Mouse (Mus musculus) spleen, postnatal 4 days (tissue): ENCODE data around the gene Gm11992.
A peak's percentile ranks its signal among the peaks of the same experiment; 100 is the strongest.

Experiments
- DNase-seq, 2 experiments: peaks; one replicate each; pipeline ENCODE4 v3.0.0; 2022; ENCODE audit warnings: low spot score in 2 of 2

Gm11992 gene

DNA sequence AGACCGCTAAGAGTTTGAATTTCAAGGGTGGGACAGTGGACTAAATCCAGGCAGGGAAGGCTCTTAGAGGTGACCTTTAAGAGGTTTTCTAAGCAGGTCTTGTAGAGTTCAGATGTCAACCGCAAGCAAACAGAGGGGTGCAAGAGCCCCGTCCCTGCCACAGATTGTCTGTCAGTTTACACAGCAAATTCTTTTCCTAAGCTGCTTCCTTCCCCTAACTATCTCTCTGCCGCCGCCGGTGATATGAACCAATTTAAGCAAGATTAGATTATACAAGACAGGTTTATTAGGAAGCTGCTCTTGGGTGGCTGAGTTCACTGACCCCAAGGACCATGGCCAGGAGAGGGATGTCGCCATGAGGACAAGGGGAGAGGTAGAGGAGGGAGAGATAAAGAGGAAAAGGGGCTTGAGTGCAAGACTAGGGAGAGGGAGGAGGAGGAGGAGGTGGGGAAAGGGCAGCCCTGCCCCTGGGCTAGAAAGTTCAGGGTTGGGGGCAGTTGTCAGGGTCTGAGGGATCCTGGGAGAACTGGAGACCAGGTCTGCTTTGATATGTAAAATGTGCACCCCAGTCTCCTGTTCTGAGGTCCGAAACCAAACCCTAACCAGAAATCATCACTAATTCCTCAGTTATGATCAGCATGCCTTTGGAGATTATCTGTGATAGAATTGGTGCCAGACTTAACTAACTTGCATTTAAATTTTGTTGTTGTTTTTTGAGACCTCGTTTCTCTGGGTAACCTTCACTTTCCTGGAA is 67.2 kb downstream of the Gm11992 start:
- DNase-seq, result no peak

DNA sequence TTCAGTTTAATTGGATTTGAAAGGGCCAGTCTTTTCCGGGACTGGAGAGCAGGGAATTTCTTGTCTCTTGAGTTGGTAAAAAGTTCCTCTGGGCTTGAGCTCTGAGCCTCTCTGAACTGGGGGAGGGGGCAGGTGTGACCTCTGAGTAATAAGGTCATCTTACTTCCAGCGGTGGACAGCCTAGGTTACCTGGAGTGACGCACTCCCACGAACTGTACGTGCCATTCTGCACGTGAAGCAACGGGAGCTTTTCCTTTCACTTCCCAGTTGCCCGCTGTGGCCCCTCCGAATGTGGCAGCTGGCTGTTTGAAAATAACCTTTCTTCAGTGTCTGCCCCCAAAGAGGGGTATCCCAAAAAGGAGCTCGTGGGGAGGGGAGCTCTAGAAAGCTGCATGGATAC is 67.7 kb downstream of the Gm11992 start:
- DNase-seq, result no peak

DNA sequence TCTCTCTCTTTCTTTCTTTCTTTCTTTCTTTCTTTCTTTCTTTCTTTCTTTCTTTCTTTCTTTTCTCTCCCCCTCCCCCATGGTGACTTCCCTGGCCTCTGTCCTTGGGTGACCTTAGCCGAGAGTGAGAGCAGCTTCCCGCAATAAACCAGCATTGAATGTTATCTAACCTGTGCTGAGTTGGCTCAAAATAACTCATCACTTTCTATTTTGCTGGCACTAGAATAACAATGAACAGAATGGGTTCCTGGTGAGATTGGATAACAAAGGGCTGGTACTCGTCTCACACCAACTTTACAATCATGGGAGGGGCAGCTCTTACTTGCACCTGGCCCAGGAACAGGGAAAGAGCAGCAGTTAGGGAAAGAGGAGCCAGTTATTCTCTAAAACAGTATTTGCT is 68.5 kb downstream of the Gm11992 start:
- DNase-seq, result no peak

DNA sequence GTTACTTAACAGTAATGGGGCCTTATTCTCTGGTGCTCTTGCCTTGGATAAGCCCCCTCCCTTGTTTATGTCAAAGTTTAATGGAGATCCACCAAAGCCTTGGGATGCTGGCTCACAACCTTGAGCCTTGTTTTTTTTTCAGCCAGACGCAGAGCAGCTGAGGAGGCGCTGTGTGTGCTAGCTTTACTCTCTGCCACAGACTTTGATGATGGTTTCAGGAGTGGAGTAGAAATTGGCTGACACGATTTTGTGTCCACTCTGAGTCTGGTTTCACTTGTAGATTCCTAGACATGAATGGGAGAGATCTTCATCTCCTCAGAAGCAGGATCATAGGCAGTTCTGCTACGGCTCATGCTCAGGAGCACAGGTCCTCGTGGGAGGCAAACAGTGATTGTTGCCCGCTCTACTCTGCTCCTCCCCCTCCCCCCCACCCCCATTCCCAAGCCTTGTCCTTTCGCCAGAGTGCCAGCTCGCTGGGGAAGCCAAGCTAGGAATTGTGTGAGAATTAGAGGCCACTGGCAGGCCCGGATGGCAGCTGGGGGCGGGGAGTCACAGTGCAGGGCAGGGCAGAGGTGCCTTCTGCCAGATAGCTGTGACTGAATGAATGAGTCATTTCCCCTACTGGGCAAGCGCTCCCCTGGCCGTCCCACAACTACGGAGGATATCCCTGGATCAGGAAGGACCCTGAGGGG is 69.1 kb downstream of the Gm11992 start:
- DNase-seq, result no peak

DNA sequence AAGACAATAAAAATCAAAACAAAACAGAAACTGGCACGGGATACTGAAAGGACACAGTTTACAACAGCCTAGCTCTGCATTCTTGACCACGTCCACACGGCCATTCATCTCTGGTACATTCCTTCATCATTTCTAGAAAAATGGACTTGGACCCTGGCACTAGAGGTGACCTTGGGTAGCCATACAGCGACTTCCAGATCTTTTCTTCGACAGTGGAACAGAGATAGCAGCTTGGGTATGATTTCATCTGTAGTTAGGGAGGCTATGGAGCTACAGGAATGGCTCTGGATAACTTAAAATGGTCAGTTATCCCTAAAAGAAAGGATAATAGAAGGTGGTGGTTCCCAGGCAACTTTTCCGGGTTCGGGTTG is 69.6 kb downstream of the Gm11992 start, which contains the start of gene Upp1:
Gene Upp1, plus strand, starts transcription at position 54 of the 371 bp plus-strand sequence.
- DNase-seq, result no peak

DNA sequence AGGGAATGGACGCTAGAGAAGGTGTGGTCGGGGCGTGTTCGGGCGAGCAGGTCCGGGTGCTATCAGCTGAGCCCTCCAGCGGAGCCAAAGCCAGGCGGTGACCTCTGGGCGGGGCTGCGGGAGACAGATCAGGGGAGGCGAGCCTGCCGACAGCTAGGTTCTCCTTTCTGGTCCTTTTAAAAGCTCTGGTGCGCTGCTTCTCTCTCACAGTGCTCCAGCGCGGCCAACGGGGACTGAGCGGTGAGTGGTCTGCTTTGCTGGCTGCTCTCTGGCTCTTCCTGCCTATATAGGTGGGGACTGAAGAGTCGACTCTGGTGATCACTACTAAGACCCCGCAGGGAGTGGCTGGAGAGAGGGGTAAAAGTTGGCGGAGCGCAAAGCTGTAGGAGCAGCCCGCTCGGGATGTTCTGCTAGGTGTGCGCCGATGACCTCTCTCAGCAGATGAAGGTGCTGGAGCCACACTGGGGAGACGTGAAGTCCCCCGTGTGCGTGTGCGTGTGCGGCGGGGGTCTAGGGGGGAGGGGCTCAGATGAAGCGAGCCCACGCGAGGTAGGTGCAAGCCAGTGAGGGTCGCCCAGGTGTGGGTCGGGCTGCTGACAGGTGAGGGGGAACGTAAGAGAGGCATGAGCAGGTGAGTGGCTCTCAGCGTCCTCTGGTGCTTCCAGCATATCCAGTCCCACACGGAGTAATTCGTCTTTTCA is 70.2 kb downstream of the Gm11992 start:
- DNase-seq, result peak; percentile 25 to 69
